Mouse (Mus musculus) neural tube, embryonic 15.5 days (tissue): Measurements from ENCODE around the gene Pacsin2. TPM values are rescaled to one million over a fixed set of nuclear protein-coding genes. Genes with fewer than 3 reads are reported as not detected.

Experiments used
- ATAC-seq: fragments of 200-750 bp; cut with Nextera tagmentation; 2 replicates; pipeline ENCODE4 v1.8.0; 2017; ENCODE audit warnings: mild to moderate bottlenecking, moderate TSS enrichment, moderate library complexity; ENCODE audit not compliant: low FRiP score
- H3K27ac ChIP-seq: fragments of 300-500 bp; sonication (generic); replicated peaks from 2 replicates; pipeline ENCODE4 v1.5.1; 2015; ENCODE audit warnings: mild to moderate bottlenecking, inconsistent platforms
- H3K27me3 ChIP-seq: fragments of 300-500 bp; sonication (generic); replicated peaks from 2 replicates; pipeline ENCODE4 v1.6.1; 2015; ENCODE audit warnings: inconsistent platforms
- H3K36me3 ChIP-seq: fragments of 300-500 bp; sonication (generic); 2 replicates; pipeline ENCODE4 v1.6.1; 2015; ENCODE audit warnings: inconsistent platforms
- H3K4me1 ChIP-seq: fragments of 300-500 bp; sonication (generic); 2 replicates; pipeline ENCODE4 v1.6.1; 2015; ENCODE audit warnings: inconsistent platforms
- H3K4me2 ChIP-seq: fragments of 300-500 bp; sonication (generic); 2 replicates; pipeline ENCODE4 v1.6.1; 2015; ENCODE audit warnings: inconsistent platforms, mild to moderate bottlenecking, moderate library complexity
- H3K4me3 ChIP-seq: fragments of 300-500 bp; sonication (generic); replicated peaks from 2 replicates; pipeline ENCODE4 v1.5.1; 2015; ENCODE audit warnings: mild to moderate bottlenecking, inconsistent platforms
- H3K9ac ChIP-seq: fragments of 300-500 bp; sonication (generic); replicated peaks from 2 replicates; pipeline ENCODE4 v1.6.1; 2015; ENCODE audit warnings: mild to moderate bottlenecking, inconsistent platforms
- H3K9me3 ChIP-seq: fragments of 300-500 bp; sonication (generic); replicated peaks from 2 replicates; pipeline ENCODE4 v1.6.1; 2016; ENCODE audit warnings: inconsistent platforms
- WGBS: fragments of 180-500 bp; shearing (Covaris S2); methylation state at CpG from one replicate; pipeline ENCODE4 v1.1.7; 2015; ENCODE audit warnings: mixed read lengths; 5-methylcytosine and 5-hydroxymethylcytosine counted together
- polyA plus RNA-seq: library from polyadenylated mRNA; unstranded; fragments of >200 nt; fragmentation: Nextera tagmentation; extraction: Ambion mirVana; gene quantifications from 2 replicates; pipeline ENCODE4 v1.2.1, GENCODE M21; 2015

Pacsin2 gene
- polyA plus RNA-seq, 1 experiment from 2014 or later: 25.2 TPM

DNA sequence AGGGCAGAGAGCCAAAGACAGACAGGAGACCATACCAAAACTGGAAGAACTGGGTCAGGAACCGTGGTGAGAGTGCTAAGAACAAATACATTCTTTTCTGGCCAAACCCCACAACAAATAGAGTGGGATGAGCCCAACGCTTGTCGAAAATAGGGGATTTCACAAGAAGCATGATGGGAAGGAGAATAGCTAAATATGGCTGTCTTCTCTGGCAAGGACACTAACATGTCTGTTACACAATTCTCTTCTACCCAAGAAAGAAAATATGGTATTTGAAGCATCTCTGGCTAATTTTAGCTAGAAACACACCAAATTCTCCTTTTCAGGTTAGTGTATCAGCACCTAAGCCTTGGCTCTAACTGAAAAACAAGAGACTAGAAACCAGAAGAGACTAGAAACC is 104.3 kb downstream of the Pacsin2 start:
- no peak for ATAC-seq
- no peak overlapping the region for H3K27ac ChIP-seq
- no peaks in the 10 kb centered on the region for H3K27me3 ChIP-seq
- H3K4me2 ChIP-seq: no peak overlapping the region
- no peak overlapping the region for H3K4me3 ChIP-seq
- no peaks in the 10 kb centered on the region for H3K36me3 ChIP-seq
- H3K4me1 ChIP-seq: no peaks in the 10 kb centered on the region
- H3K9ac ChIP-seq: no peak overlapping the region
- 79% methylated on average over 3 of the region's 3 CpGs for WGBS
- no peaks in the 10 kb centered on the region for H3K9me3 ChIP-seq

DNA sequence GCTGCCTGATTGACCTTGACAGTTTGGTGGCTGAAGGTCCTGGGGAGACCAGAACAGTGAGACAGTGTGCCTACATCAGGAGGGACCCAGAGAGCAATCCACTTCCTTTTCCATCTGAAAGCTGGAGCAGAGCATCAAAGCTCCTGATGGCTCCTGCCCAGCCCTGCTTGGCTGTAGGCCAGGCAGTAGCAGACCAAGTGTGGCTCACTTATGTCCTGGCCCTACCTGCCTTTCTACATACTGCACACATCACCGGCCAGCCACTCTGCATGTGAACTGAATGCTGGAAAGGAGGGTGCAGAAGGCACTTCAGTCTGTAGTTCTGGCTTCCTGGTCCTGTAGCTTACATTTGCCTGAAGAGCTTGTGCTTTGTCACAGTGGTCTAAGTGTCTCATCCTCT is 105.9 kb downstream of the Pacsin2 start:
- H3K9me3 ChIP-seq: no peaks in the 10 kb centered on the region
- H3K27ac ChIP-seq: no peak overlapping the region
- H3K4me2 ChIP-seq: no peak overlapping the region
- no peaks in the 10 kb centered on the region for H3K27me3 ChIP-seq
- H3K4me1 ChIP-seq: no peaks in the 10 kb centered on the region
- no peaks in the 10 kb centered on the region for H3K36me3 ChIP-seq
- no peak overlapping the region for H3K9ac ChIP-seq
- no peak overlapping the region for H3K4me3 ChIP-seq
- ATAC-seq: no peak
- WGBS: 88% methylated on average over 1 of the region's 1 CpGs

DNA sequence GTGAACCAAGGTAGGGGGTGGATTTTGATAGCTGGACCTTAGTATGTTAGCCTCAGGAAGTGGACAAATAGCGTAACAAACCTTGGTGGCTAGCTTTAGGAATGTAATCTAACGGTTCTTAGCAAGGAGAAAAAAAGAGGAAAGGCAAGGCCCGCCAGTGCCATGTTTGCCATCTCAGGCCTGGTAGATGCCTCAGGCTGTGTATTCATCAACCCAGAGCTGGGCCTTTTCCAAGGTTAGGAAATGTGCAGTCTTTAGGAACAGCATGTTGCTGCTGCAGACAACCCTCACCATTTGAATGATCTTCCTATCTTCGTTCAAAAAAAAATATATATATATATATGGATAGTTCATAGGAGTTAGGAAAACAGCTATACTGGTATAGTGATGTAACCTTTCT is 112.9 kb downstream of the Pacsin2 start:
- Histone ChIP-seq H3K4me1 (peaks cover 20% of the 10 kb centered on the region), H3K27me3 (no peaks in the 10 kb centered on the region), H3K4me3 (no peak overlapping the region), H3K4me2 (no peak overlapping the region), H3K9me3 (no peaks in the 10 kb centered on the region), H3K9ac (no peak overlapping the region), H3K36me3 (0 out of 2 replicates have a peak, but pooled peaks cover 3% of the 10 kb centered on the region), H3K27ac (no peak overlapping the region)
- ATAC-seq: no peak
- WGBS: 93% methylated on average over 4 of the region's 4 CpGs

DNA sequence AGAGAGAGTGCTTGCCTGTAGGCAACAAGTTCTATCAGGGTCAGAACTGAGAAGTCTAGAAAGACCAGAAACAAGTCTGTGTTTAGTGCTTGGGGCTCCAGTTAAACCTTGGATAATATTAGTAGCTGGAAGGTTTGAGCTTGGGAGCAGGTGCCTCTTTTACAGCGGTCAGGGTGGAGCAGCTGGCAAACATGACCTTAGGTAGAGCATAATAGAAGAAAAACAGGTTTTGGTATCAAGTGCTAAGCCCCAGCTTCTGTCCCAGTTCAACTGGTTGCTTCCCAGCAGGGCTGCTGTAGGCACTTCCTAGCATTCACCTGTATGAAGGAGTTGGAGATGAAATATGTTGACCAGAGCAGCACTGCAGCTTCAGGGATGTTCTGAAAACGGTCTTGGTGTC is 113.5 kb downstream of the Pacsin2 start:
- Histone ChIP-seq H3K27ac (no peak overlapping the region), H3K4me1 (peaks cover 20% of the 10 kb centered on the region), H3K9me3 (no peaks in the 10 kb centered on the region), H3K4me3 (peak overlapping the region; percentile 57), H3K9ac (no peak overlapping the region), H3K4me2 (peak overlapping the region; percentile 88), H3K36me3 (0 out of 2 replicates have a peak, but pooled peaks cover 3% of the 10 kb centered on the region), H3K27me3 (no peaks in the 10 kb centered on the region)
- no peak for ATAC-seq
- WGBS: 65% methylated on average over 2 of the region's 2 CpGs

DNA sequence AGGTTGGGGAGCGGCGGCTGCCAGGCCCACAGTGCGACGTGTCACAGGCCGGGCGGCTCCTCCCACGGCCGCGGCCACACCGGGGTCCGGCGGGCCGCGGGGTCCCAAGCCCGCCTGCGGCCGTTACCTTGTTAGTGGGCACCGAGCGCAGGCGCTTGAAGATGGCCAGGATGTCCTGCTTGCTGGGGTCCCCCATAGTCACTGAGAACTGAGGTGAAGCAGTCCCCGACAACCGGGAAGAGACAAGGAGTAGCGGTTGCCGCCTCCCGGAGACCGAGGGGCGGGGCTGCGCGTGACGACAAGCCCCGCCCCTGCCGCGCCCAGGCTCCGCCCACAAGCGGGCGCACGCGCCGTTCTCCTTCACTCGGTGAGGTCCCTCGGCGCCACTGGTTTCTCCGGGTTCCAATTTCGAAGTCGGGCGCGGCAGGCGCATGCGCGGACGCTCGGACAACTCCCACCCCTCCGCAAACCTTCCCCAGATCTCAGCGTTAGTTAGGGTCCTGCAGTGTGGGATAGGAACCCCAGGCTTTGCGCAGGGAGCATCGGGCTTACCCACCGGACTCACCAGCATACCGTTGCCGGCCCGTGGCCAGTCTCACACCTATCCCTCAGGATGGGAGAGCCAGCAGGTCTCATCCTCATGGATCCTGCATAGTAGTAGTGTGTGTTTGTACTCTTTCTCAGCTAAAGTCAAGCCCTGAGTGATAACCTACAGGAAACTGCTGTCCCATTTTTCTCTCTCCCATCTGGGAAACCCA is 114.3 kb downstream of the Pacsin2 start, which contains the start of gene Arfgap3:
TSS of gene Arfgap3 (minus strand) at position 294 of the 758 bp plus-strand sequence.
- H3K27me3 ChIP-seq: no peaks in the 10 kb centered on the region
- 0 out of 2 replicates have a peak, but pooled peaks cover 3% of the 10 kb centered on the region for H3K36me3 ChIP-seq
- H3K27ac ChIP-seq: peak within 1 kb of the TSS; percentile 75
- H3K4me1 ChIP-seq: peaks cover 20% of the 10 kb centered on the region
- under 1% methylated on average over 58 of the region's 60 CpGs for WGBS
- peak; percentile 97 for ATAC-seq
- H3K9me3 ChIP-seq: no peaks in the 10 kb centered on the region
- peak within 1 kb of the TSS; percentile 57 for H3K4me3 ChIP-seq
- H3K4me2 ChIP-seq: peak within 1 kb of the TSS; percentile 88
- peak within 1 kb of the TSS; percentile 64 for H3K9ac ChIP-seq

DNA sequence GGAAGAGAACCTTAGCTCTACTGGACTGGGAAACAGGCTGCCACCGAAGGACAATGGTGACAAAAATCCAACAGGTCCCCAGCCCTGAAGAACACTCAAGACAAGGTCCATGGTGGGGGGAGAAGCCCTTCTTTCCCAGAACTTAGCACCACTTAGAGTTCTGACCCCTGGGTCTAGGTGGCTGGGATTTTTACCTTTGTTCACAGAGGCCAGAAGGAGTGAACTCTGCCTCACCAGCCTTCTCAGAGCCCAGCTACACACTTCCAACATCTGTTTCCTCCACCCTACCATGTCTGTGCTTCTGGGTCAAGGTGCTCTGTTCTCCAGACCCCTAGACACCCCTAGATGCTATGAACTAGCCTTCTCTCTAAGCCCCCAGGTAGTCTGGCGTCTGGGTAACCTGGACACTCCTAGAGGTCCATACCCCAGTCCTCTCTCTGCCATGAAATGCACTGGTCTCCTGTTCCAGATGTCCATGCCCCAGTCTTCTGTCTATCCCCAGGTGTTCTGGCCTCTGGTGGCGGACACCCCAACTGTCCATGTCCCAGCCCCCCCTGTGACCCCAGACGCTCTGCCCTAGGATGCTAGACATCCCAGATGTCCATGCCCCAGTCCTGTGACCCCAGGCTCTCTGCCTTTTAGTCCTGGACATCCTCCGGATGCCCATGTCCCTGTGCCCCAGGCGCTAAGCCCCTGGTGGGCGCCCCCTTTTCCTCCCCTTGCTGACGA is 115.0 kb downstream of the Pacsin2 start:
- ATAC-seq: peak; percentile 43
- H3K4me2 ChIP-seq: peak overlapping the region; percentile 88
- peaks cover 20% of the 10 kb centered on the region for H3K4me1 ChIP-seq
- H3K9me3 ChIP-seq: no peaks in the 10 kb centered on the region
- H3K27ac ChIP-seq: peak overlapping the region; percentile 48
- 0 out of 2 replicates have a peak, but pooled peaks cover 3% of the 10 kb centered on the region for H3K36me3 ChIP-seq
- peak overlapping the region; percentile 64 for H3K9ac ChIP-seq
- H3K4me3 ChIP-seq: peak overlapping the region; percentile 57
- no peaks in the 10 kb centered on the region for H3K27me3 ChIP-seq
- 16% methylated on average over 8 of the region's 8 CpGs for whole genome bisulfite sequencing

DNA sequence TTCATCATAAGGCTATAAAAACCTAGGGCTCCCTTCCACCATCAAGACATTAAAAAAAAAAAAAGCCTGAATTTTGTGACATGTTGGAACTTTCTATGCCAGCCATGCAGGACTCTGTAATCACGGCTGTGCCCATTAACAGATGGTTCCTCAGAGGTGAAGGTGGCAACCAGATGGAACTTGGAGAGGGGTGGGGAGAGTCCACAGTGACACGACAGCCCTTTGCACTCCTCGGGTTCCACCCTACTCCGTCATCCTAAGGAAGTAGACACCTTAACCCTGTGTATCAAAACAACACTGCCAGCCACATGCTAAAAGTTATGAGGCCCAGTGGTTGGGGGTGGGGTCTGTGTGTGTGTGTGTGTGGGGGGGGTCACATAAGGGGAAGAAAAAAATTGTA is 115.7 kb downstream of the Pacsin2 start:
- ATAC-seq: no peak
- H3K4me3 ChIP-seq: peak overlapping the region; percentile 57
- peaks cover 20% of the 10 kb centered on the region for H3K4me1 ChIP-seq
- peak overlapping the region; percentile 88 for H3K4me2 ChIP-seq
- H3K9ac ChIP-seq: 0 out of 2 replicates have a peak overlapping the region, but pooled peaks have one; percentile 5
- WGBS: 88% methylated on average over 4 of the region's 4 CpGs
- no peaks in the 10 kb centered on the region for H3K9me3 ChIP-seq
- H3K36me3 ChIP-seq: 0 out of 2 replicates have a peak, but pooled peaks cover 3% of the 10 kb centered on the region
- no peak overlapping the region for H3K27ac ChIP-seq
- H3K27me3 ChIP-seq: no peaks in the 10 kb centered on the region

DNA sequence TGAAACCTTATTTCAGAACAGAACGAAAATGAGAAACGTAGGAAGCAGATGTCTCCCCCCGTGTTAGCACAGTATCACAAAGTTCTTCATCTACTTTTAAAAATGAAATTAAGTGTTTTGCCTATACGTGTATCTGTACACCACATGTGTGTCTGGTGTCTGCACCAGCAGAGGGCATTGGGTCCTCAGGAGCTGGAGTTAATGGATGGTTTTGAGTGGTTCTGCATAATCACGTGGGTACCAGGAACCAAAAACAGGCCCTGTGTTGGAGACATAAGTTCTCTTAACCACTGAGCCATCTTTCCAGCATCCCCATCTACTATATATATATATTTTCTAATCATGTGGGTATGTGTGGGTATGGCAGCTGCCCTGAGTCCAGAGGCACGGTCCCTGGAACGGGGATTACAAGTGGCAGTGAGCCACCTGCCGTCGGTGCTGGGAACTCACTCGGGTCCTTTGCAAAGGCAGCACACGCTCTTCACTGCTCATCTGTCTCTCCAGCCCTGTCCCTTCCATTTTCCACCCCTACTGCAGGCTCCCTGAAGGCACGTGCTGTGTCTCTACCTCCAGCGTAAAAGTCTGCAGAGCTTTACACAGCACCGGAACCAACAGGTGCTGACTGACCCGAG is 118.4 kb downstream of the Pacsin2 start:
- H3K4me2 ChIP-seq: no peak overlapping the region
- H3K4me3 ChIP-seq: no peak overlapping the region
- ATAC-seq: no peak
- no peak overlapping the region for H3K27ac ChIP-seq
- H3K9me3 ChIP-seq: no peaks in the 10 kb centered on the region
- peaks cover 6% of the 10 kb centered on the region; the same call in 1 of the 2 replicates for H3K36me3 ChIP-seq
- 91% methylated on average over 15 of the region's 15 CpGs for WGBS
- H3K27me3 ChIP-seq: no peaks in the 10 kb centered on the region
- H3K9ac ChIP-seq: no peak overlapping the region
- H3K4me1 ChIP-seq: peaks cover 20% of the 10 kb centered on the region

DNA sequence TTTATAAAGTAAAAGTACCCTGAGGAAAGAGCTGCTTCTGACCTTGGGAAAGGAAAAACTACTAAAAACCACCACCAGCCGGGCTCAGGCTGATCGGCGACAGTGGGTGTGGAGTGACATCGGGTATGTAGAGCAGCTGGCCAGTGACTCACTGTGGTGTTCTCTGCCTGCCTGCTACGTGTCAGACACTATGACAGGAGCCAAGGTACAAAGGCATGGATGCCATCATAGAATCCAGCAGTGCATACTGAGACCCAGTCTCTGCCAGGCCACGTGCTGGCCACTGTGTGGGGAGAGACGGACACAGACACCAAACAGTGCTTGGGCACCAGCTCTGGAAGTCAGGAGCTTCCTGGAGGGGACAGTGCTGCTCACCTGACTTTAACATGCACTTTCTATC is 119.5 kb downstream of the Pacsin2 start:
- no peak overlapping the region for H3K27ac ChIP-seq
- H3K4me2 ChIP-seq: no peak overlapping the region
- no peak overlapping the region for H3K4me3 ChIP-seq
- H3K9me3 ChIP-seq: no peaks in the 10 kb centered on the region
- H3K9ac ChIP-seq: no peak overlapping the region
- 80% methylated on average over 7 of the region's 7 CpGs for WGBS
- H3K36me3 ChIP-seq: peaks cover 13% of the 10 kb centered on the region
- H3K4me1 ChIP-seq: peaks cover 16% of the 10 kb centered on the region
- no peaks in the 10 kb centered on the region for H3K27me3 ChIP-seq
- ATAC-seq: no peak

DNA sequence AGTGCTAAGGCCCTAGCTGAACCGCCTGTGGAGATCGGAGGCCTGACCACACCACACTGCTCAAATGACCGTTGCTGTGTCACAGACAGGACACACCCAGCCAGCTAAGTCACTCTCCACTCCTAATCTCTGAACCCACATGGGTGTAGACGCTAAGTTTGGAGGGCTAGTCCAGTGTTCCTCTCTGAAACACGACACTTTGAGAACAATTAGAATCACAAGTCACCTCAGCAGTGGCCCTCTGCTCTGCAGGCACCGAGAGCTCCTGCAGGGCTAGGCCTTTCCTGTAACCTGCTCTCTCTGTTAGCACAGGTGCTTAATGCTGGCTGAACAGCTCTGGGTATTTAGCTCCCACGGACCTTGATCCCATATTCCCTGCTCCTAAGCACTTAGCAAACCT is 120.2 kb downstream of the Pacsin2 start:
- peaks cover 13% of the 10 kb centered on the region for H3K36me3 ChIP-seq
- H3K9me3 ChIP-seq: no peaks in the 10 kb centered on the region
- WGBS: 32% methylated on average over 7 of the region's 7 CpGs
- no peak overlapping the region for H3K4me3 ChIP-seq
- H3K27ac ChIP-seq: no peak overlapping the region
- H3K4me1 ChIP-seq: peaks cover 11% of the 10 kb centered on the region
- no peak for ATAC-seq
- no peaks in the 10 kb centered on the region for H3K27me3 ChIP-seq
- H3K4me2 ChIP-seq: no peak overlapping the region
- H3K9ac ChIP-seq: no peak overlapping the region

DNA sequence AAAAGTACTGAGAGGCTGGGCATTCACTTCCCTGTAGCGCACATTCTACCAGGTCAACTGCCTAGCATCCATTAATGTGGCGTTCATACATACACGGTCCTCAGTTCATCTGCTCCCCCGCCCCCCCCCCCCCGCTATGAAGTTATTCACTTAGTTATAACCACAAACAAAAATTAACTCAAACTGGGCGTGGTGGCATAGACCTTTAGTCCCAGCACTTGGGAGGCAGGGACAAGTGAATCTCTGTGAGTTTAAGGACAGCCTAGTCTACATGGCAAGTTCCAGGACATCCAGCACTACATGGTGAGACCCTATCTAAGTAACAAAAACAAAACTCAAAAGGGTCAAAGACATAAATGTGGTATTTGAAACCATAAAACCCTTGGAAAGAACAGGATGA is 125.5 kb downstream of the Pacsin2 start:
- peaks cover 40% of the 10 kb centered on the region for H3K36me3 ChIP-seq
- H3K4me3 ChIP-seq: no peak overlapping the region
- 86% methylated on average over 6 of the region's 6 CpGs for WGBS
- H3K9me3 ChIP-seq: no peaks in the 10 kb centered on the region
- H3K4me1 ChIP-seq: no peaks in the 10 kb centered on the region
- ATAC-seq: no peak
- no peak overlapping the region for H3K9ac ChIP-seq
- H3K27ac ChIP-seq: no peak overlapping the region
- no peaks in the 10 kb centered on the region for H3K27me3 ChIP-seq
- no peak overlapping the region for H3K4me2 ChIP-seq
